Mouse (Mus musculus) embryo, embryonic 11.5 days (tissue): ENCODE data around the gene Lmntd1.

Experiments
- DNase-seq: peaks from one replicate; pipeline ENCODE4 v3.0.0-alpha.2; 2012; ENCODE audit warnings: low read depth, low spot score

The Lmntd1 gene

GRCm38 (mm10) chr6:145564671-145565070 is 49.4 kb downstream of the Lmntd1 start:
- no peak for DNase-seq

DNA sequence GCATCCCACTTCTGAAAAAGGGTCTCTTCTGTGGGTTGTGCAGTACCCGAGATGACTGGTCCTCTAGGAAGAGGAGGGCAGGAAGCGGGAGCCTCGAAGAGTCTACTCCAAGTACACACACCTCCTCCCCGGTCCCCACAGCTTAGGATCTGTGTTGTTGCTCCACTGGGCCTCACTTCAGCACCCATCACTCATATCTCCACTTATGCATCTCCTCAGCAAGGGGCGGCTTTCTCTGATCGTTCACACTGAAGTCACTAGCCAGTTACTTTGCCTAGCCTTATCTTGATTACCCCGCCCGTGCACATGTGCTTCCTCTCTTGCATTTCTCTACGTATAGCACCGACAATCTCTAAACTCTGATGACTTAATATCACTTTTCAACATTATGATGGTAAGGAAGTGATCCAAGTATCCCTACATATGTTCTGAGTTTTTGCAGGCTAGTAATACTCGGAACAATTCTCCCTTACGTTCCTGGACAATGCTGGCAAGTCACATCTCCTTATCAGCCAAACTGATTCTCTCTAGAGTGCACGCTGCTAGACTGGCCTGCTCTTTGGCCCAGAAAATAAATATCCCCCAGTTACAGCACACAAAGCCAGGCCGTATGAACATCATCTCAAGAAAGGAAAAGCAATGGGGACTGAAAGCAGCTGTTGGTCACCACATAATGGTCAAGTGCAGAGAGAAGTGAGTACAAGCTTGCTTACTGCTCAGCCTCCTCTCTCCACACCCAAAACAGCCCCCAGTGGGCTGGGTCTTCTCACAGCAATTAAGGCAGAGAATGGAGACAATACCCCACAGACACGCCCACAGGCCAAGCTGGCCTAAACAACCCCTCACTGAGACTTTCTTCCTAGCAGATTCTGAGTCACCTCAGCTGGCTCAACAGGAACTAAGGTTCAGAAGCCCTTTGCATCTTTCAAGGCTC is 56.8 kb downstream of the Lmntd1 start:
- DNase-seq, result no peak

DNA sequence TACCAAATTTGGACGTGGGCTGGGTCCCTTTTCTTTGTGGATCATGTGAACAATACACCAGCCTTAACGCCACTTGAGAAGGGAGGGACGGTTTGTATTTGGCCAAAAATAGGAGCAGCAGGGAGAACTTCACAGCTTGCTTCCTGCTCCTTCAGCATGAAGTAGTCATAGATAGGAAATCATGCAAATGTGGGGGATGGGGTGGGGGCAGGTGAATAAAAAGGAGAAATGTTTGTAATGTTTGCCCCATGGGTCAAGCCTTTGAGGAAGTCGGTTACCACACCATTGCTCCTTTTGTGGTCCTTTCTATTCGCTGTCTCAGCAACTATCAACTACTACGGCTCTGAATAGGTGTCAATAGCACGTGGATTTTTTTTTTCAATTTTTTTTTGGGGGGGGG is 60.9 kb downstream of the Lmntd1 start:
- DNase-seq, result no peak

- no peak for DNase-seq
These were observed 61.3 kb downstream of the Lmntd1 start for GRCm38 (mm10) chr6:145552817-145553216.

- DNase-seq, result no peak
These were observed 63.1 kb downstream of the Lmntd1 start for GRCm38 (mm10) chr6:145550993-145551392.

GRCm38 (mm10) chr6:145545927-145546641 is 68.0 kb downstream of the Lmntd1 start:
- DNase-seq, result no peak

- no peak for DNase-seq
These were observed 69.3 kb downstream of the Lmntd1 start for GRCm38 (mm10) chr6:145544838-145545237.

GRCm38 (mm10) chr6:145544304-145544703 is 69.8 kb downstream of the Lmntd1 start:
- DNase-seq, result no peak

DNA sequence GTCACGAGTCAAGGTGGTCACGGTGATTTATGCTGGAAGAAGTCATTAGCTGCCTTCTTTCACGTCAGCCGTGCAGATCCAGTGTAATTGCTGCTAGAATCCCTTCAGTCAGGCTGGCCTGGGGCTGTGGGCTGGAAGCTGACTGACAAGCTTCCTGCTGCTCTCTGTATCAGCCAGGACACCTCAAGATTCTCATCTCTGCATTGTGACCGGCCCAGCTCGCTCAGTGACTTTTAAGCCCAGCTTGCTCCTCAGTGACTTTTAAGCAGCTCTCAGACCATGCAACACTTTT is 74.6 kb downstream of the Lmntd1 start:
- peak; percentile 23 for DNase-seq

- DNase-seq, result no peak
These were observed 75.1 kb downstream of the Lmntd1 start for GRCm38 (mm10) chr6:145538787-145539567.

- DNase-seq, result no peak
These were observed 83.7 kb downstream of the Lmntd1 start for GRCm38 (mm10) chr6:145530464-145530863.

DNA sequence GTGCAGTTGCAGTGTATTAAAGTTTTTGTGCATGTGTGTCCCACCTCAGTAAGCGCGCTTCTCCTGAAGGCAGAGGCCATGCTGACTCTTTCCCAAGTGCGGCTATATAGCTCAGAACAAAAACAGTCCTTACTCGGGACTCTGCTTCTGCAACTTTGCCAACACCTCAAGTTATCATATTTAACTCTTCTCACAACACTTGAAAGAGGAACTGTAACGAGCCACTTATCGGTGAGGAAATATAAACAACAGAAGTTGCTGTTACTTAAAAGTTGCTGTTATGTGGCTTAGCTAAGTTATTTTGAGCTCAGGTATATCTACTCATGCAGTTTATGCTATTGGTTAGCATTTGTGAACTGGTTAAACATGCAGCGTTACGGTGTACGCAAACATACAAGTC is 90.8 kb downstream of the Lmntd1 start:
- no peak for DNase-seq

GRCm38 (mm10) chr6:145522617-145523016 is 91.5 kb downstream of the Lmntd1 start:
- DNase-seq, result no peak

GRCm38 (mm10) chr6:145517002-145517401 is 97.1 kb downstream of the Lmntd1 start:
- DNase-seq, result no peak

DNA sequence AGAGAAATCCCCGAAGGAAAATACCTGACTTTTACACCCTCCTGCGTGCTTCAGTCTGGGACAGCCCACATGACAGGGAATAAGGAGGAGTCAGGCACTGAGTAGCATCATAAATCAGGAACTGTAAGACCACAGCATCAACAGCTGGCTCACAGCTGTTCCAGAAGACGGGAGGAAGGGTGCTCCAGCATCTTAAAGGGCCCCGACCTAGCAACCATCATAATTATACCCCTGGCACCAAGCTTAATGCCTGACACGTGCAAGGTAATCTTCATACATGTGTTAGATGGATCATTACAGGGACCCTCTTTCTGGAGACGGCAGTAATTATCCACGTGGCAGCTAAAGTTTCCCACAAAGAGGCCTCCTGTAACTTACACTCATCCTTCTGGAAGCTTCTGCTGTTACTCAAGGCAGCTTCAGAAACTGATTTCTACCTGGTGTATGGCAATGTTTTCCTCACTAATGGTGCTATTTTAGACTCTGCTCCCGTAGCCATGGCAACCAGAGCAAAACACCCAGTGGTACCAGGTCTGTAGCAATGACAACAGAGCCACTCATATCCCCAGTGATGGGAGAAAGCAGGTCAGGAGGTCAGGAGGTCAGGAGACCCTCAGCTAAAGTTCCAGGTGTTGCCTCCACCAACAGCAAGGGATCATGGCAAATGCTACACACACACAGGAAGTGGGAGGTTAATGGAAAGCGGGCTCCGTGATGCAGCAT is 98.1 kb downstream of the Lmntd1 start:
- DNase-seq, result peak; percentile 48

DNA sequence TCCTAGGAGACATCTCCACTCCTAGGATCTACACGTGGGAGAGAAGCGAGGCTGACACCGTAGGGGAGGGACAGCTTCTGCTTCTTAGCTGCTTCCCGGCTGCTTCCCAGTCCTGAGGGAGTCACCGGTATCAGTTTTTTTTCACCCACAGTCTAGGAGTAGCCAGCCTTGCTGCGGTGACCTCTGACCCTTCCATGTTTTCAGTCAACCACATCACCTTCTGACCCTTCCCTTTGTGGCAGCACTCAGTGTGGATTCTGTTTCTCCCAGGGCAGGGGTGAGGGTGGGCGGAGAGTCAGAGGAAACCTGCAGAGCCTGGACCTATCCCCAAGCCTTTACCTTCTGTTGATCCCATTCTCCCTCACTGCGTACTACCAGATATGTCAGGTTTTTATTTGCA is 102.9 kb downstream of the Lmntd1 start:
- DNase-seq, result no peak

DNA sequence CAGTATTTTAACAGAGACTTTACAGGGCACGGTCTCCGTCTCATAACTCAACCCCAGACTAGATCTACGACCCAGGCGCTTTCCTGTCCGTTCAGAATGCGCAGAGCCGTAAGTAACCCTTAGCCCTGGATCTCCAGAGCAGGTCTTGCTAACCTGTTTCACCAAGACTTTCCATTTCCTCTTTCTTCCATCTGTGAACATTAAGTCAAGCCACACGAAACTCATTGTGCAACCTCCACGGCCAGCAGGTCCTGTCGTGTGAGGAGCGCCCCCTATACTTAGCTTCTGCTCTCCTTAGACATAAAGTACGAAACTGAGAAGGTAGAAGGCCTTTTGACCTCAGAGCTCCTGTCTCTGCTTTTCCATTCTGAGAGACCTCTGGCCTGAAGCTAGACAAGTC is 105.3 kb downstream of the Lmntd1 start:
- no peak for DNase-seq

DNA sequence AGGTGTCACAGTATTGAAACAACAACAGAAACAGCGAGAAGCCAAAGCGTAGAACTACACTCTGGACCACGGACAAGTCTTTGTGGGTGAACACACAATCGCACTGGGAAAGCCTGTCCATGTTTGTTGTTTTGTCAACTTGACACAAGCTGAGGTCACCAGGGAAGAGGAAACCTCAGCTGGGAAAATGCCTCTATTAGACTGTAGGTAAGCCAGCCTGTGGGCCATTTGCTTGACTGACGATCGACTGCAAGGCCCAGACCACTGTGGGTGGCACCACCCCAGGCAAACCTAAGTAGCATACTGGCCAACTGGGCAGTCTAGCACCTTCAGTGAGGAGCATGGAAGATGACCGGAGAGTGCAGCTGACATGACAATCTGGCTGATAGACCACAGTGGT is 112.4 kb downstream of the Lmntd1 start:
- no peak for DNase-seq

- no peak for DNase-seq
These were observed 114.3 kb downstream of the Lmntd1 start for GRCm38 (mm10) chr6:145499574-145500546.

DNA sequence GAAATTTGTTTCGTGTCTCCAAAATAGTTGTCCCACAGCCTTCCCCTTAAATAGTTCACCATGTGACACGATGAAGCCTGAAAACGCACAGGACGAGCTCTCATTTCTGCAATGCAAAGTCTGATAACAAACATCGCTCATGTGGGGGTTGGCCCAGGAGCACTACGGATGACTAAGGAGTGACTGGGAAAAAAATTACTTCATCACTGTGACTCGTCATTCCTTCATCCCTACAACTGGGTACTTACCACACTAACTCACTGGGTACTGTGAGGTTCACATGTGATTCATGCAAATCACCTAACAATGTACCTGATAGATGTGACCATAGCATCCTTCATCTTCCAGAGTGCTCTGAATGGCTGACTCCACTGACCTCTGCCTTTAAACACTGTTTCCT is 118.4 kb downstream of the Lmntd1 start:
- DNase-seq, result no peak
